Mouse (Mus musculus) cerebellum, adult 18-20 months (tissue): ENCODE measurements around the gene Proser1.

ENCODE experiments used
- DNase-seq, 2 experiments: peaks; one replicate each; pipeline ENCODE4 v3.0.0; 2021

Gene Proser1

DNA sequence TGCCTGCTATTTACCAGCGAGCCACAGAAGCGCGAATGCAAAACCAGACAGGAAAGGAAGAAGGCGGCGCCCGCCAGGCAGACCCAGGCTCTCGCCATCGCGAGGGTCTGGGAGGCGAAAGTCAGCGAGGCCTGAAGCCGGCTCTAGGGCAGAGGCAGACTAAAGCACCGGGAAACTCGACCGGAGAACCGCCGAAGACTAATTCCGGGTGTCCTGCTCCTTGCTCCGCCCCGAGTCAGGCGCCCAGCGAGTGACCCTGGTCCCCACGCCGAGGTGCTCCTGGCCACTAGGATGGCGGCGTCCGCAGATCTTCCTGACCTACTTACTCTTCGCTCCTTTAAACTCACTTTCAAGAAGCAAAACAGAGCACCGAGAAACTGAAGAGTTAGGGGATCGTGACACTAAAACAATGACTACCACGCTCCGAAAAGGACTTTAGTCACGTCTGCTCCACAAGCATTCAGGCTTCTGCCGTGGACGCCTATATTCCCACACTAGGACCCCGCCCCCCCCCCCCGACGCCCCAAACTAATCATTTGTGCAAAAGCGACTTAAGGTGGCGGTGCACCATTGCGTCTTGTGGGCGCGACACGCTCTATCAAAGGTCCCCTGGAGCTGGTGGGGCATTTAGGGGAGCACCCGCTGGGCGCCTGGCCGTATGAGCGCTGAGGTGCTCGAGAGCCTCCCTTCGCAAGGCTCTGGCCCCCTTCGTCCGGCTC is at the start of gene Proser1, which contains the start of gene Nhlrc3:
TSS of gene Proser1 (plus strand) at position 621 of the 719 bp plus-strand sequence.
TSS of gene Nhlrc3 (minus strand) at position 287 of the 719 bp plus-strand sequence.
- peak; percentile 92 to 95 for DNase-seq

DNA sequence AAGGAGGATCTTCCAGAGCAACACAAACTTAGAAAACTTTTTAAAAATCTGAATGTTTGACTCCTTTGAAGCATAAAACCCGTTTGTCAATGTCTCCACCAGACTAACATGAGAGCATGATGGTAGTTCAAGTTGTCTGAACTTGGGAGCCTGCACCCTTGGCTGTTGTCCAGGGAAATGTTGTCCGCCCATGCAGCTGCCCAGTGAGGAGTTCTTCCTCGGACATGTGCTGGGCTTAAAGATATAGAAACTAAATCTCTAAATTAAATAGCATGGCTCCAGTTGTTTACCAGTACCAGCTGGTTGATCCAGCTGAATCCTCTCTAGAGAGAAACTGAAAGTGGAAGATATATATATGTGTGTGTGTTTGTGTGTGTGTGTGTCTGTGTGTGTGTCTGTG is 49.5 kb upstream of the Proser1 start:
- DNase-seq: no peak

DNA sequence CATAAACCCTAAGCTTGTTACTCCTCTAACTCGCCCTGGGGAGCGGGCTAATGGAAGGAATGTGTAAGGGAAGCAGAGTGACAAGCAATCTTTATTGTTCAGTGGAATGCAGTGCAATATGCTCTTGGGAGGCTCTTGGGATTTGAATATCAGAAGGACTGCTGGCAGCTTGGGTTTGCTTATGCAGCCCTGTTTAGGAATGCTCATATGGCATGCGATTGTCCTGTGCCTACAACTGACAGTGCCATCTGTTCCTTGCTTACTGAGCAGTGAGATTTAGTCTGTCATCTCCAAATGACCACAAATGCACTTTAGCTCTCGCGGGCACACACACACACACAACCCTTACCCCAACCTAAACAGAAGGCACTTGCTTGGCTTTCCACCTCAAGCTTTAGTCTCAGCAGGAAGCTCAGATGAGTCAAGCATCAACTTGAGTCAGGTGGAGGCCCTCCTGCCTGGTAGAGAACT is 47.4 kb upstream of the Proser1 start:
- DNase-seq: peak; percentile 81 to 90

DNA sequence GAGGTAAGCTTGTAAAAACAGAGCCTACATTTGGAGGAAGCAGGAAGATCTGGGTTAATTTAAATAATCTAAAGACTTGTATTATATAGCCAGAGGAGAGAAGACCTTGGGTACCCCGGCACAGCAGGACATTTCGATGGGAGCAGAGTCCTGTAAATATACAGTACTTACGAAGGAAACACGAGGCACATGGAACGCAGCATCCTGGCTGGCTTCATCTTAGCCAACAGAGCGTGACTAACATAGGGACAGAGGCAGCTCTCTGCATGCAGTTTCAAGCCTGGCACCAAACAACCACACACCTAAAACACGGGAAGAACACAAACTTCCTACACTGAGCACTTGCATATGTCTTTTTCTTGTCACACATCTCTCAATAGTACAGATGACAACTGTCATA is 45.8 kb upstream of the Proser1 start:
- DNase-seq: peak; percentile 43 to 54

DNA sequence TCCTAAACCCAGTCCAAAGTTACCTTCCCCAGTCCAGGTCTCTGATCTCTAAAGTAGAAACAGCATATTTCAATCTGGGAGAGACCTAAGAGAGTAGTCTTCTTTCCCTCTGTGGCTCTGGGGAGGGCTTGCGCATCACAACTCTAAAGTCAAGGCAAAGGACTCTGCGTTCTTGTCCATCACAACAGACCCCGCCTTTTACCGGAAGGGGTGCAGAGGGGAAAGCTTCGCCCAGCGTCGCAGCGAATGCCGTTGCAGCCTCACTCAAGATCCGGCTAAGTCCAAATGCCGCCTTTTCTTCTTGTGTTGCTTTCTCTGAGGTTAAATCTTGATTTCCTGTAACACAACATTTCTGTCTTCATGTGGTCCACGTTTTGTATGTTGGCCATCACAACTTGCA is 41.8 kb upstream of the Proser1 start:
- no peak for DNase-seq

DNA sequence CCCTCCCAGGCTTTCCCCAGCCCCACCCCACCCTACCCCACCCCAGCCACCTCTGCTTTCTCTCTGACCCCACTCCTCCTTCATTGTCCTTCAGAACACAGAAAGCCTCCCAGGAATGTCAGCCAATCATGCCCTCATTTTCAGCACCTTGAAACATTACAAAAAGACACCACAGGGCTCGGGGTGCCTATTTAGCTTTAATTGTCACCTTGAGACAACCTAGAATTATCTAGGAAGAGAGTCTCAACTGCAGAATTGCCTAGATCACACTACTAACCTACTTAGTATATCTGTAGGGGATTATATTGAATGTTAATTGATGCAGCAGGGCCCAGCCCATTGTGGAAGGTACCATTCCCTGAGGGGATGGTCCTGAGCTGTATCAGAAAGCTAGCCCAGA is 40.8 kb upstream of the Proser1 start:
- DNase-seq: no peak

DNA sequence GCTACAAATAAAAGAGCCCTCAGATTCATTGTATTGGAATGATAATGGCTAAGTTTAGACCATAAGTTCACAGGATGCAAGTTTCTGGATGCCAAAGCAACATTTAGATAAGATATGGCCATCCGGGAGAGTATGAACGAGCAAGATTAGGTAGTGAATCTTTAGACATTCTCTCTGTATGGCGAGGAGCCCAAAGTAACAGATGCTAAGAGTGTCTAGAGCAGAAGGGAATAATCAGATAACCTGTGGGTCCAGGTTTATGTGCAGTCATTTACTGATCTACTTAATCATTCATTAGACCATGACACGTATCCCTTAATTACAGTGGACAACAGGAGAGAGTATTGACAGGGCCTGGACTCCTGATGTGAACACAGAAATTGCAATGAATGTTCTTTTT is 39.9 kb upstream of the Proser1 start:
- peak; percentile 33 to 45 for DNase-seq

DNA sequence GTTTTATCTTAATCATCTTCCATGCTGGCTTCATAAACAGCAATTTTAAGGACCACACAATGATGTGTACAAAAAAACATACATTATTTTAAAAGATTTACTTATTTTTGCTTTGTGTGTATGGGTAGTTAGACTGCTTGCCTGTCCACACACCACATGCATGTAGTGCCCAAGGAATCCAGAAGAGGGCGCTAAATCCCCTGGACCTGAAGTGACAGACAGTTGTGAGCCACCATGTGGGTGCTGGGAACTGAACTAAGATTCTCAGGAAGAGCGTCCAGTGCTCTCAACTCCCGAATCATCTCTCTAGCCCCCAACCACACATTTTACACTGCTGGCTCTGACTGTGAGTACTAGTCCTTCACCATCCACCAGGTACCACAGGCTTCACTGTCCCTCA is 28.9 kb upstream of the Proser1 start:
- DNase-seq: no peak

DNA sequence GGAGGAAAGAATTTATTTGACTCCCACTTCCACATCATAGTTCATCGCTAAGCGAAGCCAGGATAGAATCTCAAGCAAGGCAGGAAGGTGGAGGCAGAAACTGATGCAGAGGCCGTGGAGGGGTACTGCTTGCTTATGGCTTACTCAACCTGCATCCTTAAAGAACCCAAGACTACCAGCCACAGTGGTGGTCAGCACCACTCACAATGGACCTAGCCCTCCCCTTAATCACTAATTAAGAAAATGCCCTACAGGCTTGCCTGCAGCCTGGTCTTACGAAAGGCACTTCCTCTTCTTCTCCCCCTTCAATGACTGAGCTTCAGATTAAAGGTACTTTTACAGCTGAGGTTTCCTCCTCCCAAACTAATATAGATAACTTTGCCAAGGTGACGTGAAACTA is 26.9 kb upstream of the Proser1 start:
- no peak for DNase-seq

DNA sequence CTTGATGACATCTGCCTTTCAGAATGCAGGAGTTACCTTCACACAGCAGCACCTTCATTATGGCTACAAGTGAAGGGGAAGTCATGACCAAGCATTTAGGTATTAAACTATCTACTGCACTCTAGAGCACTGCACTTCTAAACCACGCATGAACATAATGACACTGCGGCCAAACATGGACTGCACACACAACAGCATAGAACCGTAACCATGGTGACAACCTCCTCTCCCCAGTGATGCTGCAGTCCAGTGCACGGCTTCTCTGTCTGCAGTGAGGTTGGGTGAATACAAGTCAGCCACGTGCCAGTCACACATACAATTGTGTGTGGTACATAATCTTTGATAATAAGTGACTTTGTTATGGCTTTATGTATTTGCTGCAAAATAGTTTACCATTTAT is 17.9 kb upstream of the Proser1 start:
- DNase-seq: no peak

DNA sequence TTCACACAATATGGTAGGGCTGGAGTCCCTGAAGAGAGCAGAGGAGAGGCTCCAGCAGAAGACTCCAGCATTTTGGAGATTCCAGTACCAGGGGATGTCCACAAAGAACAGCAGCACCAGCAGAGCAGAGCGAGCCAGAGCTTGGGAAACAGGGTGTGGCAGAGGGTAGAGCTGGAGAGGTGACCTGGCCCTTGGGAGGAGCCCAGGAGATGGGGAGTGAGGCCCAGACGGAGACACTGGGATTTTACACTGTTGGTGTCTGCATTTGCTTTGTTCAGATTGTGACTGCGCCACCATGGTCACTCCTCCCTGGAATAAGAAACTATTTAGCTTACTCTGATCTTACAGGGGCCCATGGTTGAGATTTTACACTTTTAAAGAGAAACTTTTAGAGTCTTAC is 16.7 kb upstream of the Proser1 start:
- DNase-seq: no peak

DNA sequence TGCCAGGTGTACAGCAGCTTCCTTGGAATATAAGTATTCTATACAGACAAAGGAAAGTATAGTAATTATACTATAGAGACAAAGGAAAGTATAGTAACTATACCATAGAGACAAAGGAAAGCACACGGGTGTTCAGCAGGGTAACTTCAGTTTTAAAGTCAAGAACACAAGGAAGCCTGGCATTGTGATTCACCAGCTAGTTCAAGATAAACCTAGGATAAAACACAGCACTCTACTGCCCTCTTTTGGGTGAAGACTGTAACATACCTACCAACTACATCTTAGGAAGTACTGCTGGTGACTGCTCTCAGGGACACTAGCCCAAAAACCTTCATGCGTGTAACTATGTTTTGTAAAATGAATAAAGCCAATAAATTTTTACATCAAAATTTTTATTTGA is 15.3 kb upstream of the Proser1 start:
- peak; percentile 66 to 68 for DNase-seq

DNA sequence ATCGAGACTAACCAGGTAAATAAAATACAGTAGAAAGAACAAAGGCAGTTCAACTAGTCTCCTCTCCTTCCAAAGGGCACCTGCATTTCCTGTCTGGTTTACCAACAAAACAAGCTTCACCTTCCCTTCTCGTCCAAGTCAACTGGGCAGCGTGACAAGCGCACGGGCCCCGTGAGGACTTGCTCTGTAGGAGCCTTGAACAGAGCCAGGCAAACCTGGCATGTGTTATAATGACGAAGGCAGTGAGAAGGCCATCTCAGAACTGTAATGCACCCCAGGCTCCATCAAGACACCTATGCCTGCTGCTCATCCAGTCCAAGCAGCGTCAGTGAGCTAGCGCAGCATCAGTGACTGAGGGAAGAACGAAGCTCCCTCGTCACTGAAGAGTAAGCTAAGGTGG is 12.8 kb upstream of the Proser1 start:
- peak; percentile 73 to 75 for DNase-seq

DNA sequence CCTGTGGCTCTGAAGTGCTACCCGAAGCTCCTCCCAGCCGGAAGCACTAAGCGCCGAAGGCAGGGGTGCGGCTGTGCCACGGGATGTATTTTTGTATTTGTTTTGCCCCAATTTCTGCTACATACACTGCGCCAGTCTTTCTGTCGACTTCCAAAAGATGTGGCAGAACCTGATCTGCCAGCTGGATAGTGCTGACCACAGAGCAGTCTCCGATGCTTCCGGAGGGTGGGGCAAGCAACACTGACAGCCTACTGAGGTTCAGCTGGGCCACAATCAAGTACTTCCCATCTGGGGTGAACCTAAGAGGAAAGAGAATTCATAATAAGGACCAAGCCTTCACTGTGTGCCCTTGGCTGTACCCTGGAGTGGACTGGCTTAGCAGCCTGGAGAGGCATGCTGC is 11.1 kb upstream of the Proser1 start:
- DNase-seq: no peak

DNA sequence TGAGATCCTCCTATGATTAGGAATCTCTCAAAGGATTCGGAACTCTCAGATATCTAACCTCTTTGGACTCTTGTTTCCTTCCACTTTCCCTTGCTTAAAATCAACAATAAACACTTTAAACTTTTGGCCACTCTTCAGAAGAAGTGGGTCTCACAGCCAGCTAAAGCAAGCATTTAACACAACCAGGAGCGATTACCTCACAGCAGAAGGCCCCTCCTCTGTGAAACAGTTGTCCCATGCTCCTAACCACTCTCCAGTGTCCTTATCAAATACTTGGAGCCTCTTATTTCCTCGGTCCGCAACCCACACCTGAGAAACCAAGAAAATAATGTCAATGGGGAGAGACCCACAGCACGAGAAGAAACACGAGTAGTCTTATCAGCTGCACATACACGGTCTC is 10.1 kb upstream of the Proser1 start:
- DNase-seq: no peak

DNA sequence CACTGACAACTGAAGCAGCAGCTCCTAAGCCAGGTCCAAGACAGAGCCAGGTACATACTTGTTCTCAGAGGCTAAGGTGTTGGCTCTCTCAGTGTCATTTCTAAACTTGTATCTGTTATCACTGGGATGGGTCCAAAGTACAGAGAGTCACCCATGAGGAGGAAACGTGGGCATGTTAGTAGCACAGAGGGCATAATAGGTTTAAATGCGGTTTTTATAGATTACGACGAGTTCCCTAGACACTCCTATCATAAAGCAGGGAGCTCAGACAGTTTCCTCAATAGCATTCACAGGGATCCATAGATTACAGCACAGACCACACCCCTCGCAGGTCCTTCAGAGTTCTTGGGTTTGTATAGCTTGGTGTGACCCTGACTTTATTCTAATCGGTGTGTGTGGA is 9.5 kb upstream of the Proser1 start:
- no peak for DNase-seq

DNA sequence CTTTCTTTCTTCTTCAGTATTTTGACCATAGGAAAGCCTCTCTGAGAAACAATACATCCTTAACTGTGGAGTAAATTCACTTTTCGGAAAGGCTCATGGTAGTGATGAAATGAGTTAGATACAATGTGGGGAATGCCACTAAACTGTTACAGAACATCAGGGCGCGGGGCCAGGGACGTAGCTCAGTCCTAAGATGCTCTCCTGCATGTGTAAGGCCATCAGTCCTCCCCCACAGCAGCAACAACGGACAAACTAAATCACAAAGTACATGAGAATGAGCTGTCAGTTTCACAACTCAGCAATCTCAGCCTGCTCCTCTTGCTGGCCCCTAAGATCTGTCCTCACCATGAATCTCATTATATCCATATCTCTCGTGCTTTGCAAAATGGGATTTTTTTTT is 8.9 kb upstream of the Proser1 start:
- no peak for DNase-seq

DNA sequence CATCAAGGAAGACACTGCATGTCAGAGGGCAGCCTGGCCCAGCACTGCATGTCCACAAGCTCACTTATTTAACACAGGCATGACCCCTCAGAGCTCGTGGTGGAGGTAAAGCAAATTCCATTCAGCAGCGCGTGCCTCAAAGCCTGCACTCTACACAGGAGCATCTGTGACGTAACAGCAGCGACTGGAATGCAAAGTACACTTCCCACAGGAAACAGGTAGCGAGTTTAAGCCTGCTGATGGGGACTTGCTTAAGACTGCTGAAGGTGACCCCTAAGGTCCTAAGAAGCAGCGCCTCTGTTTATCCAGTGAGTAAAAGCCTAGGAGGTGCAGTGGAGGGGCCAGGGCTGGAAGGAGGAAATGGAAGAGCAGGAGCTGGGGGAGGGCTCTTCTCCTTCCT is 8.5 kb upstream of the Proser1 start:
- DNase-seq: no peak

DNA sequence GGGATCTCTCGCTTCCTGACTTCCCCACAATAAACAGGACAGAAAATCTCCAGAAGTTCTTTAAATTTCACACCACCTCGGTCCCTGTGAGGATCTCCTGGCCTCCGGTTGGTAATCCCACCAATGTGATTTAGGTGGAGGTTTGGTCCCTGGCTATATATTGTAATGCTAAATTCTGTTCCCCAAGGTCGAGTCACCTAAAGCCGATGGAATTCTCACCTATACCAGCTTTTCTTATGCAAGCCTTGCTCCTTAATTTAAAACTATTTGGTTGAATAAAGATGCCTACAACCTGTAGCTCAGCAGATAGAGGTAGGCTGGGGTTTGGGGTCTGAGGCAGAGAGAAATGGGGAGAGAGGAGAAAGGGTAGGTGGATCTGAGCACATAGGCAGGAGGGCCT is 5.7 kb upstream of the Proser1 start:
- no peak for DNase-seq

DNA sequence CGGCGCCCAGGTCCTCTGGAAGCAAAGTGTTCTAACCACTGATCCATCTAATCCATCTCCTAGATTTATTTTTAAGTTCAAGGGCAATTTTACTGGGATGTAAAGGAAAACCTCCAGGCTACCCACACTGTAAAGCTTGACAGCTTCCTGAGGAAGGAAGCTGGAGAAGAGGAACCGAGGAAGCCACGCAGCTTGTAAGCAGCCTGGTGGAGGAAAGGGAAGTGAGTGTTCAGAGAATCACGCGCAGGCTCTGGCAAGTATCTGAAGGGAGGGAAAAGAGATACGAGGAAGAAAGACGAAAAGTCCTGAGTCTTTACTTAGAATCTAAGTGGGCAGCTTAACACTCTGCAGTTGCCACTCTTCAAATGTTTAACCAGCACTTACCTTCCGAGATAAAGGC is 3.4 kb upstream of the Proser1 start:
- DNase-seq: no peak

DNA sequence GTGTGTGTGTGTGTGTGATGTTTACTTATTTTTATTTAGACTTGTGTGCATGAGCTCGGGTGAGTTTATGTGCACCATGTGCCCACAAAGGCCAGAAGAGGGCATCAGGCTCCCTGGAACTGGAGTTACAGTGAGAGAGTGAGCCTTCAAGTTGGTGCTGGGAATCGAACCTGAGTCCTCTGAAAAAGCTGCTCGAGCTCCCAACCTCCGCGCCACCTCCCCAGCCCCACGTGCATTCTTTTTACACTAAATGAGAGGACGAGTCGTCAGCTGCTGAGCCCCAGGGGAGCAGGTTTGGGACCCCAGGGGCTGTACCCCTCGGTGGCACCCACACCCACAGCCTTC is 793 bp upstream of the Proser1 start:
- no peak for DNase-seq

DNA sequence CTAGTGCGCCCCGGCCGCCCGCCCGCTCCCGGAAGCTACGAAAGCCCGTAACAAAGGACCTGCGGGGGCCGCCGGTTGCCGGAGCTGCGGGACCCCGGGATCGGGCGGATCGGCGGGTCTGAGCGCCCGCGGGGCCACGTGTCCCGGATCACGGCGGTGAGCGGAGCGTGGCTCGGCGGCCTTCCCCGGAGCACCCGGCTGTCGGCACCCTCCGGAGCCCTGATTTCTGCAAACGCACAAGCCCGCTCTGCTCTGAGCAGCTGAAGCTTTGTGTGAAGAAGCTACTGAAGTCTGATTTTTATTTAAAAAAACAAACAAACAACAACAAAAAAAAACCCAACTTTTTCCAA is 274 bp downstream of the Proser1 start:
- DNase-seq: no peak

DNA sequence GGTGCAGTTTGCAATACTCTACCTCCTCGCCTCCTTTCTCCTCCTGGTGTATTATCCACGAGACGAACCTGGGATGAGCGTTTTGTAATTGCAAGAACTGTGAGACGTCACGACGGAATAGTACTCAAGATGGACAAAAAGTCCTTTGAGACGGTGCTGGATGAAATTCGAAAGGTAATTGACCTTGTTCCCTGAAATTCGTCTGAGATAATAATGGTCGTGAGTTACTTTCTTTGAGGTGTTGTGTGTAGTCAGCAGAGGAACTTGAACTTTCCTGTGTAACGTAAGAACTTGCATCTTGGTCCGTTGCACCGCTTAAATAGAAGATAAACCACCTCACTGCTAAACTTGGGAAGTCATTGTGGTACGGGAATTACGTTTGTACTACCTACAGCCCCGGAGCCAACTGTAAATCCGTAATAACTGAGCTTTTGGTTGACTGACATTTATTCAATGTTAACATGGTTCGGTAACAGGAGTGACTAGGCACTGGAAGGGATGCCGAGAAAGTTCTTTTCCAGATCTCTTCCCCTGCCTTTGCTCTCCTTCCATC is 756 bp downstream of the Proser1 start:
- no peak for DNase-seq

DNA sequence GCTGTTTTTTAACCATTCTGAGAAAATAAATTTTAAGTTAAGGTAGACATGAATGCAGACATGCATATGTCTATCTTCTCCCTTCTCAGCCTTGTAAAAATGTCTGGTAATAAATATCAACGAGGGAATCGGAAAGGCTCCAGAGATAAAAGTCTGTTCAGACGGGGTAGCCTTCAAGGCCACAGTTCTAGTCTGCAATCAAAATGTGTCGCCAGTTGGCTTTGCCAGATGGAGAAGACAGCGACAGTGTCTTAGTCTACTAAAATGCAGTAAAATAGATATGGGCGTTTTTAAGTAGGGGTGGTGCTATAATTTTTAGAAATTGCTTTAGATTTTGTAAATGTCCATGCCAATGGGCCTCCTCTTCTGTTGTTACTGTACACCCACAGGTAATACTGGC is 1.9 kb downstream of the Proser1 start:
- no peak for DNase-seq

DNA sequence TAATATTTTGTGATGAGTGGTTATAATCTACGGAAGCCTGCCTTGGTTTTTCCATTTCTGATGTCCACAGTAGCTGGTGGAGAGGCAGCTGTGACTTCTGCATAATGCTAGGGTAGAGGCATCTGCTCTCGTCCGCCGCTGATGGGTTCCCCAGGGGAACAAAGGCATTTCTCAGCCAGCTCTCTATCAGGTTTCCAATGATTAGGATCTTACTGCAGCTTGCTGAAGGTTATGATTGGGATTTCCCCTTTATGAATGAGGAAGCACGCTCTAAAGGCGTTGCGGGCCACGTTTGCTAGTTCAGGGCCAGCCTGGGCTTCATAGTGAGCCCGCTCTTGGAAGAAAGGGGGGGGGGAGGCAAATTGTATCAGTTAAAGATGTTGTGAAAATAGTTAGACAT is 3.0 kb downstream of the Proser1 start:
- no peak for DNase-seq
